Mouse (Mus musculus): ENCODE results near the gene Tmem53.

GRCm38 (mm10) chr4:117218517-117219219 is 33.1 kb upstream of the Tmem53 start:
- TF ChIP-seq CTCF (IDR thresholded peaks at IDR 0.05; ENCODE audit: low read depth, low read length) (peak; percentile 95), POLR2A (IDR thresholded peaks at IDR 0.05; ENCODE audit: borderline replicate concordance, low read depth, low read length) (no peak)

Data from bone marrow macrophage, adult 2 months (primary cell).